Mouse (Mus musculus): ENCODE results near the gene Rxra.

The Rxra gene

GRCm38 (mm10) chr2:27670746-27671145 lies 5.5 kb upstream of the Rxra start:
- DNase-seq (ENCODE audit: low spot score) = no peak

GRCm38 (mm10) chr2:27671633-27672091 lies 4.6 kb upstream of the Rxra start:
- peak; percentile 68 for DNase-seq (ENCODE audit: low spot score)

DNA sequence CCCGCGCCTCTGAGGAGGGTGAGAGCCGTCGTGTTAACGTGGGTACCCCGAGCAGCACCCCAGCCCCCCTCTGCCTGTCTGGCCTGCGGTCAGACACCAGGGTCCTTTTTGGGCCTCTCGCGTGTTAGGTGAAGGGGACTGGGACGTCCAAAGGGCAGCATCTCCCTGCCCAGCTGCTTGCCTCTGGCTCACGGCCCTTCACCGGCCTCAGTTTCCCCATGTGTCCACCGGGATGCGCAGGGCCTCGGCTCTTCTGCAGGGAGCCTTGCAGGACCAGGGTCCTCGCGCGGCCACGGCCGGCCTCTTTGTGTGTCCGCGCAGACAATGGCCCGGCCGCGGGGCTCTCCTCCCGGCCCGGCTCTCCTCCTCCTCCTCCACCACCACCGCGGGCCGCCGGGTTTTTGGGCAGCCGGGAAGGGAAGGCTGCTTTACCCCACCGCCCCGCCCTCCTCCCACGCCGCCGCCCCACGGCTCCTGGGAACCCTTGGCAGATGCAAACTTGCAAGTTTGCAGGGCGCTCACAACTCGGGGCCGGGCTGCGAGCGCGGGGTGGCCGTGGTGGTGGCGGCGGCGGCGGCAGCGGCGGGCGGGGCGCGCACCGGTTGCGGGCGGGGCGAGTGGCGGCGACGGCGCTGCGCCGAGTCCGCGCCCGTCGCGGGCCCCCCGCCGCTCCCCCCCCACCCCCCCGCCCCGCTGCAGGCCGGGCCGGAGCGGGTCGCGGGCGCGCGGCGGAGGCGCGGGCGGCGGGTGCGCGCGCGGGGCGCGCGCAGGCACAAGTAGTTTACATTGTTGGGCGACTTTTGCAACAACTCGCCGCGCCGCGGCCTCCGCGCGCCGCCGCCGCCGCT lies 462 bp downstream of the Rxra start:
- peak; percentile 60 for DNase-seq (ENCODE audit: low spot score)

DNA sequence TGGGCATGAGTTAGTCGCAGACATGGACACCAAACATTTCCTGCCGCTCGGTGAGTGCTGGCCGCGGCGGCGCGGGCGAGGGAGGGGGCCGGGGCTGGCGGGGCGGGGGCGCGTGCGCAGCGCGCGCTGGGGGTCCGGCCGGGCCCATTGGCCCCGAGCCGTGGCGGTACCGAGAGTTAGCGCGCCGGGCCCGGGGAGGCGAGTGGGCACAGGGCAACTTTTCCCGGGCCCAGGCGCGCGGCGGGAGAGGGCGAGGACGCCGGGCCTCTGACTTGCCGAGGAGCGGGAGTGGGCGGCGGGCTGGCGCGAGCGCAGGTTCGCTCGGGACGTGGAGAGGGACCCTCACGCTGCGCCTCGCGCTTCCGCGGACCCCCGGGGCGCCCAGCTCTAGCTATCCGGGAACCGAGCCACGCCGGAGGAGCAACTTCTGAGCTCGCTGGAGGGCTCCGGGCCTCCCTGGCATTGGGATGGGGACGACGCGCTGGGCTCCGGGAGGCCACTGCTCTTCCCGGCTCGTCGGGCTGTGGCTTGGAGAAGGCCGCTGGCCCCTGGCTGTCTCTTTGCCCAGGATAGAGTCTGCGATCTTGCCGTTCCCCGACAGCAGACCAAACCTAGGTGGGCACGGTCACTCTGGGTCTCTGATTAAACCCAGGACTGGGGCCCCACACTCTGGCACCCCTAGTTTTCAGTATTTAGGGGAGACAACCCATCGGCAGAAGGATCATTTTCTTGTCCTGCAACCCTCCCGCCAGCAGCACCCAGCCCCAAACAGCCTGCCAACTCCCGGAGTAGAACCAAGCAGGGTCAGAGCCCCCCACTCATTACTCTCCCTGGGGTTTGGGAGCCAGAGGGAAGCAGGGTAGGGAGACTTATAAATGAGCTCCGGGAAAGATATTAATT lies 1.4 kb downstream of the Rxra start:
- peak; percentile 28 for DNase-seq (ENCODE audit: low spot score)

GRCm38 (mm10) chr2:27678331-27678730 lies 2.1 kb downstream of the Rxra start:
- DNase-seq (ENCODE audit: low spot score) = no peak

DNA sequence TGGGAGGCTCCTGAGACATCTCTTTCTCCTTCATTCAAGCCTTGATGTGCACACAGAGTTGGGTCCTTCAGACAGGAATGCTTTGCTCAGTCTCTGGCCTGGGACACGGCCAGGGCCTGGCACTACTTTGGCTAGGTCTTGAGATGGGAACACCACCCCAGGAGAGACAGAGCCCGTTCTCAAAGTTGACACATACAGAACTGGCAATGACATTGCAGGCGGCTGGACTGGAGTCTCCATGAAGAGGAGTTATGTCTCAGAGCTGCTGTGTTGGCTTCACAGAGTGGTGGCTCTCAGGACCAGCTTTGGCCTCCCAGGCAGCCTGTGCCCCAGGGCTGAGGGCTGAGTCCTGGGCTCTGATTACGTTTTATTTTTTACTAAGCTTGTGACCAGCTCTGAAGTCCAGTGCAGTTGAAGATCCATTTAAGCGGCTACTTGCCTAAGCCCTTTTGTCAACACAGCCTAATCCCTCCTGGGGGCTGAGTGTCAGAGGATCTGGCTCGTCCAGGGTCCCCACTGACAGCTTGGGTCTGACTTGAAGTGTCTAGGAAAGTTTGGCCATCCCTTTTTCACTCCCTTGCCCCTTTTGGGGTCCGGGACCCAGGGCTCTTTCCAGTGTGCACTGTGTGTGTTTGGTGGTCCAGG lies 2.7 kb downstream of the Rxra start:
- no peak for DNase-seq (ENCODE audit: low spot score)

DNA sequence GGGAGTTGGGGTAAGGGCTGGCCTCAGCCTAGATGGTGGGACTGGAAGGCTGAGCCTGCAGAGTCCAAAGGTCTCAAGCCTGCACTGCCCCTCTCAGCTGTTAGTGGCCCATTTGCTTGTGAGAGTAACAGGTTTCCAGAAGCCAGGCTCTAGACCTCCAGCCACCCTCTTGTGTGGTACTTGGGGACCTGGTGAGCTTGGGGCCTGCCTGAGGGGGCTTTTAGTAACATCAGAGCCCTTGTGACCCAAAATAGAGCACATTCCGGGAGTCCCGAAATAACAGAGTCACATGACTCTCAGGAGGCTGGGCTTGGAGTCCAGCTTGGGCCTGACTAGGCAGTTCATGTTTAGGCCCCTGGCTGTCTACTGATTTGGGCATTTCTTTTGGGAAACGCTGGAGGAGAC lies 3.4 kb downstream of the Rxra start:
- DNase-seq (ENCODE audit: low spot score) = no peak

DNA sequence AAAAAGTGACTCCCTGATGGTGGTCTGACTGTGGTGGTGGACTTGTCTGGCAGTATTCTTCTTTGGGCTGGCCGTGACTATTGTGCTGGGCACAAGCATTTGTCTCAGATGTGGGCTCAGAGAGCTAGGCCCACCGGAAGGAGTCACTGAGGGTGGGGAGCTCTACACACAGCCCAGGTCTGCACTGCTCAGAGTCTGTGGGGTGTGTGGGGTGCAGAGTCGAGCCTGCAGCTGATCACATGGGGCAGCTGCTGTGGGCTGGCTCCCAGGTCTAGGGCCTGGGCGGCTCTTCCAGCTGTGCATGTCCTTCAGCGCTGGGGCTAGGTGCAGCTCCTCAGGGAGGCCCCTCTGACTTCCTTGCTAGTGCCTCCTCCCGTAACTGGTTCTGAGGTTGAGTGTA lies 3.8 kb downstream of the Rxra start:
- no peak for DNase-seq (ENCODE audit: low spot score)

- DNase-seq (ENCODE audit: low spot score) = no peak
Observed at GRCm38 (mm10) chr2:27680595-27680994, 4.4 kb downstream of the Rxra start.

DNA sequence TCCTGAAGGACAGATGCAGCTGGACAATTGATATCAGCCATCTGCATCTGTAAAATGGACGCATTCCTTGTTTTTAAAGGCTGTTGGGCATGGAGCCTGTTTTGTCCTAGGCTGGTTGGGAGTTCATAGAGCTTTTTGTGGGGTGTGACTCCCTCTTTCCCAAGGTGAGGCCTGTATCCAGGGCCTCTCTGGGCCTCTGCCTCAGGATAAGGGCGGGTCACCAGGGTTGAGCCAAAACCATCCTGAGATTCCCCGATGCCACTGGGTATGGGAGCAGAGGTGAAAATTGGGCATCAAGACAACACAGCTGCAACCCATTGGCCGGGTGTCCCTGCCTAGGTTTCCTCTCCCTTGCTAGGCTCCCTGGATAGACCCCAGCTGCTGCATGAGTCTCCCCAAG lies 5.2 kb downstream of the Rxra start:
- no peak for DNase-seq (ENCODE audit: low spot score)

- no peak for DNase-seq (ENCODE audit: low spot score)
Observed at GRCm38 (mm10) chr2:27682096-27682495, 5.9 kb downstream of the Rxra start.

- no peak for DNase-seq (ENCODE audit: low spot score)
Observed at GRCm38 (mm10) chr2:27684017-27684657, 7.9 kb downstream of the Rxra start.

- no peak for DNase-seq (ENCODE audit: low spot score)
Observed at GRCm38 (mm10) chr2:27685917-27686316, 9.7 kb downstream of the Rxra start.

GRCm38 (mm10) chr2:27686335-27686734 lies 10.1 kb downstream of the Rxra start:
- DNase-seq (ENCODE audit: low spot score) = no peak

GRCm38 (mm10) chr2:27687041-27687440 lies 10.8 kb downstream of the Rxra start:
- no peak for DNase-seq (ENCODE audit: low spot score)

GRCm38 (mm10) chr2:27687973-27688372 lies 11.7 kb downstream of the Rxra start:
- DNase-seq (ENCODE audit: low spot score) = no peak

DNA sequence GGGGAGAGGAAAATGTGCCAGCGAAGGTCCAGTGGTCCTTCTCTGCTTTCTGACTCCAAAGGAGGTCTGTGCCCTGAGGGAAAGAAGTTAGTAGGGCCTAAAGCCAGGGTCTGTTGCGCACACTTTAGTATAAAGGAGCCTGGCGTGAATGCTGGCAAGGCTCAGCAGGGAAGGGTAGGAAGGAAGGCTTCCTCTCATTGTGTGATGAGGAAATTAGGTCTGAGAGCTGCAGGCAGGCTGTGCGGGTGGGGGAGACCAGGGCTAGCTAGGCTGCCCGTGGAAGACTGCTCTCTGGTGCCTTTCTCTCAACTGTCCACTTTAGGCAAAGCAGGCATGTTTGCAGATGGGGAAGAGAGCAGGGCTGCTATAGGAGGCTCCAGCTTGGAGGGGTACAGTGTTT lies 14.5 kb downstream of the Rxra start:
- no peak for DNase-seq (ENCODE audit: low spot score)

DNA sequence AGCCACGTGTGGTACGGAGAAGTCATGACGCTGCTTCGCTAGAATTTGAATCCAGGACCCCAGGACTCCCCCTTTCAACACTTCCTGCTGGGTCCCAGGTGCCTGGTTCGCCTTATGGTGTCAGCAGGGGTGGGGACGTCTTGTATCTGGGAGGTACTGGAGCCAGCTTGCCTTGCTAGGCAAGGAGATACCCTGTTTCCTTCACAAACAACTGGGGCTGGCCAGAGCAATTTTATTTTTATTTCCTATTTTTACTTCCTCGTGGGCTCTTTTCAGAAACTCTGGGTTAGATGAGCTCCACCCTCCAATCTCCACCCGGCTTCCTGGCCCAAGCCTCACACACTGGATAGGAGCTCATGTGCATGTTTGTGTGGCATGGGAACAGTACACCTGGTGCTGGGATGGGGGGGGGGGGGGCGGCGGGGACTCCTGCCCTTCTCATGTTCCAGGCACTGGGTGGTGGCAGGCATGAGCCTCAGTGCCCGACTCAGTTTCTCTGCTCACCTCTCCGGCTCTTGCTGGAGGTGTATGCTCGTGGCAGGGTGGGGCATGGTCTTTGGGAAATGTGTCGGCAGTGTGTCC lies 15.0 kb downstream of the Rxra start:
- DNase-seq (ENCODE audit: low spot score) = no peak

GRCm38 (mm10) chr2:27692608-27693007 lies 16.4 kb downstream of the Rxra start:
- DNase-seq (ENCODE audit: low spot score) = no peak

DNA sequence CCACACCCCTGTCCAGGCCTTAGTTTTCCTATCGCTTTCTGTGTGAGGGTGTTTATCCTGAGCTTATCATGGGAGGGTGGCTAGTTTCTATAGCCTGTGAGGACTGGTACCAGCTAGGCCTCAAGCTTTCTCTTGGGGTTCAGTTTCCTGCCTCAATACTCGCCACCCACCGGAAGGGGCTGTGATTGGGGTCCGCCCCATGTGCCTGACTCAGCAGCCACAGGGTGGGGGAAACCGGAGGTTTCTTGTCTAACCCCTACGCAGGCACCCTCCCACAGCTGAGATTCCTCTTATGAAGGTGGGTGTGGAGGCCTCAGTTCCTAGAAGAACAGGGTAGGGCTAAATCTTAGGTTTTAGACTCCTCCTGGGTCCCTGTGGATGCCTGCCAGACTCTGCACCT lies 17.4 kb downstream of the Rxra start:
- DNase-seq (ENCODE audit: low spot score) = no peak

DNA sequence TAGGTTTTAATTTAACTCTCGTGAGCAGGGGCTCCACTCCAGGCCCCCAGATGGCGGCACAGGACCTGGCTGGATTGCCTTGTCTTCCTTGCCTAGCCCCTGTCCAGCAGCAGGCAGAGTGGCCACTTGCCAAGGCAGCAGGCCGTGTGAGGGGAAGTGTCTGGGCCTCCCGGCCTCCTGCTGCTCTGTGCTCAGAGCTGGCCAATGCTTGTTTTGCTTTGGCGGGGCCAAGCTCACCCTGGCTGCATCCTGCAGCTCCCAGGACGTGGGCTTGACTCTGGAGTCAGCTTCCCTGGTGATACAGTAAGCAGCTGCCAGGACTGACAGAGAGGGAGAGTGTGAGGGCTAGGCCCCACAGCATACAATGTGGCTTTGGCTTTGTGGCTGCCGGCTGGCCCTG lies 23.3 kb downstream of the Rxra start:
- DNase-seq (ENCODE audit: low spot score) = peak; percentile 86

DNA sequence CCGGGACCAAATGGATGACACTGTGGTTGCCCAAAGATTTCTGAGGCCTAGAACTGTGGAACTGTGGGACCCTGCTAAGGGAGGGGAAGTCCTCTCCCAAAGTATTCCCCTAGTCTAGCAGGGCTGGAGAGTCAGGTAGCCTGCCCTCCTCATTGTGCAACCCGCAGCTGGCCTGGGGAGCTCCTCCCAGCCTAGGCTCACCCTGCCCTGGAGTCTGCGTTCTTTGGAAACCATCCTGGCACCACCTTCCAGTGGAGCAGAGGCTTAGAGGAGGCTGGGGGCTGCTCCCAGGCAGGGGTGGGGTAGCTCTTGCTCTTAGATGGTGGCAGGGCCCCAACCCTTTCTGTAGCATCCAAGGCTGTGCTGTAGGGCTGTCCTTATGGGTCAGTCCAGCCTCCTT lies 26.0 kb downstream of the Rxra start:
- no peak for DNase-seq (ENCODE audit: low spot score)
